Mouse (Mus musculus) cerebellum, adult 18-20 months (tissue): ENCODE data around the gene Parm1.

Source experiments
- DNase-seq, 2 experiments: peaks; one replicate each; pipeline ENCODE4 v3.0.0; 2021

The Parm1 gene

GRCm38 (mm10) chr5:91517480-91518301 is at the start of gene Parm1:
TSS of gene Parm1 (plus strand) at chr5:91517615.
- peak; percentile 49 to 50 for DNase-seq

- DNase-seq, result no peak
These were observed 42.2 kb upstream of the Parm1 start for GRCm38 (mm10) chr5:91475241-91475640.

- no peak for DNase-seq
These were observed 40.6 kb upstream of the Parm1 start for GRCm38 (mm10) chr5:91476863-91477262.

GRCm38 (mm10) chr5:91478673-91479072 is 38.7 kb upstream of the Parm1 start:
- DNase-seq, result no peak

- DNase-seq, result no peak
These were observed 37.3 kb upstream of the Parm1 start for GRCm38 (mm10) chr5:91480129-91480528.

GRCm38 (mm10) chr5:91484324-91484723 is 33.1 kb upstream of the Parm1 start:
- no peak for DNase-seq

GRCm38 (mm10) chr5:91494456-91494855 is 23.0 kb upstream of the Parm1 start:
- no peak for DNase-seq

GRCm38 (mm10) chr5:91501361-91501760 is 16.1 kb upstream of the Parm1 start:
- no peak for DNase-seq

GRCm38 (mm10) chr5:91502366-91502765 is 15.0 kb upstream of the Parm1 start:
- DNase-seq, result no peak

- no peak for DNase-seq
These were observed 13.0 kb upstream of the Parm1 start for GRCm38 (mm10) chr5:91504320-91504922.

GRCm38 (mm10) chr5:91517077-91517476 is 338 bp upstream of the Parm1 start:
- no peak for DNase-seq

- no peak for DNase-seq
These were observed 931 bp downstream of the Parm1 start for GRCm38 (mm10) chr5:91518302-91518790.

GRCm38 (mm10) chr5:91518946-91519345 is 1.5 kb downstream of the Parm1 start:
- DNase-seq, result peak in 1 of 2 experiments; percentile 6

- DNase-seq, result no peak
These were observed 2.1 kb downstream of the Parm1 start for GRCm38 (mm10) chr5:91519521-91519920.

GRCm38 (mm10) chr5:91532748-91533496 is 15.5 kb downstream of the Parm1 start:
- DNase-seq, result no peak

GRCm38 (mm10) chr5:91559071-91559610 is 41.7 kb downstream of the Parm1 start:
- DNase-seq, result peak; percentile 12 to 30

GRCm38 (mm10) chr5:91559711-91560110 is 42.3 kb downstream of the Parm1 start:
- DNase-seq, result no peak

- no peak for DNase-seq
These were observed 44.0 kb downstream of the Parm1 start for GRCm38 (mm10) chr5:91561394-91561793.

GRCm38 (mm10) chr5:91562486-91562885 is 45.1 kb downstream of the Parm1 start:
- DNase-seq, result no peak

- DNase-seq, result no peak
These were observed 46.6 kb downstream of the Parm1 start for GRCm38 (mm10) chr5:91564054-91564453.

- no peak for DNase-seq
These were observed 48.0 kb downstream of the Parm1 start for GRCm38 (mm10) chr5:91565458-91565857.

- no peak for DNase-seq
These were observed 49.2 kb downstream of the Parm1 start for GRCm38 (mm10) chr5:91566591-91566990.

- DNase-seq, result no peak
These were observed 56.8 kb downstream of the Parm1 start for GRCm38 (mm10) chr5:91574211-91574610.
